Mouse (Mus musculus): ENCODE data around the gene Rcn3.
"Not testable (repeated sequence)": the region's sequence is repeated elsewhere in the genome, so short reads cannot be mapped to it uniquely, and the experiment has no call there.

Rcn3 gene

DNA sequence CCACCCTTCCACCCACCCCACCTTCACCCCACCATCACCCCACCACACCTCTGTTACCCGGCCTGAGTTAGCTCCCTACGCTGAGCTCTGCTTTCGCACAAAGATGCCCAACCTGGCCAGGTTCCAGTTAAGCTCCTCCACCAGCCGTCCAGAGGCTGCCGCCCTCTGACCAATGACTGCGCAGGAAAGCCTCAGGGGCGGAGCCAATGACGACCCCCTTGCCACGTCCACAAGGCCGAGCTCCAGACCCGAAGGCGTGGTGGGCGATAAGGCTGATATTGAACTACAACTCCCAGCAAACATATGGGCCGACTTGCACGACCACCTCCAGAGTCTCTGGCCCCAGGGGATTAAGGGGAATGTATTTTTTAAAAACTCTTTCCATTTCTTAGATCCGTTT, at the start of gene Rcn3:
Gene Rcn3 (minus strand): TSS at position 174 of the 400 bp plus-strand sequence.
- peak; percentile 87 for DNase-seq (ENCODE audit: low read depth, low spot score)

- DNase-seq (ENCODE audit: low read depth, low spot score), result no peak
Observed at GRCm38 (mm10) chr7:45141319-45141718, 49.3 kb upstream of the Rcn3 start.

- DNase-seq (ENCODE audit: low read depth, low spot score), result no peak
Observed at GRCm38 (mm10) chr7:45139904-45140723, 48.1 kb upstream of the Rcn3 start.

DNA sequence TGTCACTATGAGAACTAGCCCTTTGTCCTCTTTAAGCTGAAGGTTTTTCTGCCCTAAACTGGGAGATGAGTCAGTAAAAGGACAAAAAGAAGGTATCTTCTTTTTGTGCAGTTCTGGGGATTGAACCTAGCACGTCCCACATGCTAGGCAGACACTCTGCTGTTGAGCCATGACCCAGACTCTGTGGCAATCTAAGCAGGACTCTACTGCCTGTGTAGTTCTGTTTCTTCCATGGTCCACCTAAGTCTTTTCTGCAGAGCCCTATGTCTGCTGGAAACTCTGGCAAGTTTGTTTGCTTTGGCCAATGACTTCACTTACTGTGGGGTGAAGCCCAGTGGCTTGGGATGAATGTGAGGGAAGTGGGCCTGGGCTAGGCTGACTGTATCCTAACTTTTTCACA, 46.4 kb upstream of the Rcn3 start:
- no peak for DNase-seq (ENCODE audit: low read depth, low spot score)

- DNase-seq (ENCODE audit: low read depth, low spot score), result no peak
Observed at GRCm38 (mm10) chr7:45137171-45138006, 45.4 kb upstream of the Rcn3 start.

- peak; percentile 88 for DNase-seq (ENCODE audit: low read depth, low spot score)
Observed at GRCm38 (mm10) chr7:45135993-45136567, 44.1 kb upstream of the Rcn3 start, which contains the start of the genes Gm45713 and Flt3l. Gene Gm45713, minus strand, starts transcription at chr7:45136231. Gene Flt3l, minus strand, starts transcription at chr7:45136432.

DNA sequence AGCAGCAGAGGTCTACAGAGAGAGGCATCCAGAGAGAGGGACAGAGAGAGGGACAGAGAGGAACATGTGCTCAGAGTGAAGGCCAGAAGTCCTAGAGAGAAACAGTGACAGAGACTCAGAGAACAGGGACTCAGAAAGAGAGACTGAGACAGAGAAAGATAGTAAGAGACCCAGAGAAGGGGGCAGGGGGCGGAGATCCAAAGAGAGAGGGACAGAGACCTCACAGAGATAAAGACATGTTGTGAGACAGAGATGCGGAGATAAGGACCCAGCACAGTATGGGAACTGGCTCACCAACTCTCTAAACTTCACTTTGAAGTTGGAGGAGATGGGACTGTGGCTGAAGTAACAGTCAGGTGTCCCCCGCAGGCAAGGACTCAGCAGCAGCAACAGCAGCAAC, 43.3 kb upstream of the Rcn3 start:
- no peak for DNase-seq (ENCODE audit: low read depth, low spot score)

- DNase-seq (ENCODE audit: low read depth, low spot score), result peak; percentile 99
Observed at GRCm38 (mm10) chr7:45134544-45135026, 42.6 kb upstream of the Rcn3 start.

- DNase-seq (ENCODE audit: low read depth, low spot score), result peak; percentile 85
Observed at GRCm38 (mm10) chr7:45133446-45134159, 41.6 kb upstream of the Rcn3 start.

GRCm38 (mm10) chr7:45131850-45132249, 39.8 kb upstream of the Rcn3 start:
- DNase-seq (ENCODE audit: low read depth, low spot score), result no peak

- DNase-seq (ENCODE audit: low read depth, low spot score), result no peak
Observed at GRCm38 (mm10) chr7:45129776-45130512, 37.9 kb upstream of the Rcn3 start.

DNA sequence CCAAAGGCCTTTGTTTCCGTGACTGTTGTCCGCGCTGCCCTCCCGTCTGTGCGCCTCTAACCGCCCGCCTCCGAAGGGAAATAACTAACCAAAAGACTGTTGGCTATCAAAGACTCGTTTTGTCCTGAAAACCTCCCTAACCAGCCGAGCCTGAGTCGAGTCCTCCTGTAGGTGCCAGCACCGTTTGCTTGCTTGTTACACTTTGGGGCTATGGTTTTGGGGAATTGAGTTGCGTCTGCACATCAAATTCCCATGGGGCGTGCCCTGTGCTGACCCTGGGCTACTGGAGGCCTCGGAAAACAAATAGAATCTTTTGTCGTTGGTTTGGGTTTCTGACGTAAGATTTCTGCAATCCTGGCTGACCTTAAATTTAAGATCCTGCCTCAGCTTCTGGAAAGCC, 37.3 kb upstream of the Rcn3 start:
- no peak for DNase-seq (ENCODE audit: low read depth, low spot score)

GRCm38 (mm10) chr7:45128624-45129246, 36.7 kb upstream of the Rcn3 start, which contains the start of gene Rpl13a:
Gene Rpl13a, minus strand, starts transcription at chr7:45128761.
- DNase-seq (ENCODE audit: low read depth, low spot score), result peak; percentile 99

DNA sequence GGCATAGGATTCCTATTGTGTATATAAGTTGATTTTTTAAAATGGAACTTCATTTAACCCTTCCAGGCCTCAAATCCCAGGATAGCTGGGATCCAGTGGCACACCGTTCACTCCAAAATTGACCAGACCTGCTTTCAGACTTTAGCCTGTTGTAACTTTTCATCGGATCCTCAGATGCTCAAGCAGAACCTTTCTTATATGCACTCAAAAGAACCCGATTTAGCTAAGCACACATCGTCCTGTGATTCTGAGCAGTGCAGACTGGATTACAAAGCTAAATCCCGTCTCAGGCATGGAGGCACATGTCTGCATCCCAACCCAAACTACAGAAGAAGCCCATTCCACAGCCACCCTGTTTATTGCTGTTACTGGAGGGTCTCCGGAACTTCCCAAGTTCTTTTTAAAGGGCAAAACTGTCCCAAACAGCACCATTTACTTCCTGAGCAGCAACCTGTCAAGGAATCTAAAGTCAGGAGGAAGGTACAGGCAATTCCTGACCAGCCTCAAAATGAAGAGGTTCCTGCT, 35.7 kb upstream of the Rcn3 start:
- no peak for DNase-seq (ENCODE audit: low read depth, low spot score)

GRCm38 (mm10) chr7:45126844-45127699, 35.1 kb upstream of the Rcn3 start:
- DNase-seq (ENCODE audit: low read depth, low spot score), result peak; percentile 58

GRCm38 (mm10) chr7:45126147-45126843, 34.3 kb upstream of the Rcn3 start:
- DNase-seq (ENCODE audit: low read depth, low spot score), result peak; percentile 44

GRCm38 (mm10) chr7:45125649-45126048, 33.6 kb upstream of the Rcn3 start:
- DNase-seq (ENCODE audit: low read depth, low spot score), result not testable (repeated sequence)

- peak; percentile 82 for DNase-seq (ENCODE audit: low read depth, low spot score)
Observed at GRCm38 (mm10) chr7:45125144-45125600, 33.2 kb upstream of the Rcn3 start.
